Mouse (Mus musculus) embryonic facial prominence, embryonic 14.5 days (tissue): ENCODE results near the gene Kcnv2. TPM values are rescaled to one million over a fixed set of nuclear protein-coding genes. Genes with fewer than 3 reads are reported as not detected.

Experiments
- ATAC-seq: fragments of 200-750 bp; cut with Nextera tagmentation; 2 replicates; pipeline ENCODE4 v1.8.0; 2017; ENCODE audit warnings: low read depth, moderate number of reproducible peaks, moderate TSS enrichment
- DNase-seq: peaks from one replicate; pipeline ENCODE4 v3.0.0-alpha.2; 2015; ENCODE audit warnings: low spot score
- H3K27ac ChIP-seq: fragments of 300-500 bp; sonication (generic); replicated peaks from 2 replicates; pipeline ENCODE4 v1.5.1; 2014; ENCODE audit warnings: low read depth, mild to moderate bottlenecking, low read length, moderate library complexity
- H3K27me3 ChIP-seq: fragments of 300-500 bp; sonication (generic); replicated peaks from 2 replicates; pipeline ENCODE4 v1.6.1; 2014; ENCODE audit warnings: low read length; ENCODE audit not compliant: control insufficient read depth, insufficient read depth
- H3K36me3 ChIP-seq: fragments of 300-500 bp; sonication (generic); 2 replicates; pipeline ENCODE4 v1.6.1; 2014; ENCODE audit warnings: low read length, mixed read lengths; ENCODE audit not compliant: control insufficient read depth, insufficient read depth
- H3K4me1 ChIP-seq: fragments of 300-500 bp; sonication (generic); 2 replicates; pipeline ENCODE4 v1.6.1; 2014; ENCODE audit warnings: antibody characterized with exemption, low read length; ENCODE audit not compliant: control insufficient read depth, insufficient read depth
- H3K4me2 ChIP-seq: fragments of 300-500 bp; sonication (generic); 2 replicates; pipeline ENCODE4 v1.6.1; 2014; ENCODE audit warnings: low read depth, mild to moderate bottlenecking, low read length, moderate library complexity, mixed read lengths
- H3K4me3 ChIP-seq: fragments of 300-500 bp; sonication (generic); 2 replicates; pipeline ENCODE4 v1.5.1; 2014; ENCODE audit warnings: low read depth, mild to moderate bottlenecking, low read length
- H3K9ac ChIP-seq: fragments of 300-500 bp; sonication (generic); 2 replicates; pipeline ENCODE4 v1.6.1; 2014; ENCODE audit warnings: low read depth, mild to moderate bottlenecking, low read length, moderate library complexity, mixed read lengths
- H3K9me3 ChIP-seq: fragments of 300-500 bp; sonication (generic); 2 replicates; pipeline ENCODE4 v1.6.1; 2016; ENCODE audit warnings: low read length; ENCODE audit not compliant: control insufficient read depth
- WGBS: fragments of 180-500 bp; shearing (Covaris S2); extraction: QIAGEN DNeasy Blood & Tissue Kit; methylation state at CpG from one replicate; pipeline ENCODE4 v1.1.7; 2014; 5-methylcytosine and 5-hydroxymethylcytosine counted together
- polyA plus RNA-seq: library from polyadenylated mRNA; unstranded; fragments of >200 nt; fragmentation: Nextera tagmentation; extraction: Ambion mirVana; gene quantifications from 2 replicates; pipeline ENCODE4 v1.2.1, GENCODE M21; 2014

Kcnv2 gene
- polyA plus RNA-seq, 1 experiment from 2014 or later, result not detected

GRCm38 (mm10) chr19:27316313-27317258 is 5.8 kb upstream of the Kcnv2 start:
- DNase-seq (no peak), ATAC-seq (no peak)
- no peaks in the 10 kb centered on the region for H3K9me3 ChIP-seq
- no peak overlapping the region for H3K4me2 ChIP-seq
- WGBS, result 72% methylated on average over 10 of the region's 10 CpGs
- no peaks in the 10 kb centered on the region for H3K36me3 ChIP-seq
- no peaks in the 10 kb centered on the region for H3K27me3 ChIP-seq
- peaks cover 4% of the 10 kb centered on the region; the same call in 1 of the 2 replicates for H3K4me1 ChIP-seq
- no peak overlapping the region for H3K9ac ChIP-seq
- H3K27ac ChIP-seq, result no peak overlapping the region
- H3K4me3 ChIP-seq, result no peak overlapping the region

GRCm38 (mm10) chr19:27317337-27317736 is 5.1 kb upstream of the Kcnv2 start:
- Histone ChIP-seq H3K4me1 (peaks cover 4% of the 10 kb centered on the region; the same call in 1 of the 2 replicates), H3K9ac (no peak overlapping the region), H3K36me3 (no peaks in the 10 kb centered on the region), H3K27me3 (no peaks in the 10 kb centered on the region), H3K4me2 (no peak overlapping the region), H3K9me3 (no peaks in the 10 kb centered on the region), H3K4me3 (no peak overlapping the region), H3K27ac (no peak overlapping the region)
- WGBS, result 27% methylated on average over 5 of the region's 5 CpGs
- ATAC-seq (peak; percentile 76), DNase-seq (peak; percentile 84)

GRCm38 (mm10) chr19:27322911-27323627 is 681 bp downstream of the Kcnv2 start:
- 96% methylated on average over 42 of the region's 42 CpGs for WGBS
- Histone ChIP-seq H3K36me3 (no peaks in the 10 kb centered on the region), H3K4me2 (no peak overlapping the region), H3K4me1 (no peaks in the 10 kb centered on the region), H3K27me3 (peaks cover 4% of the 10 kb centered on the region; the same call in 1 of the 2 replicates), H3K4me3 (no peak overlapping the region), H3K27ac (no peak overlapping the region), H3K9ac (no peak overlapping the region), H3K9me3 (no peaks in the 10 kb centered on the region)
- no peak for ATAC-seq
- no peak for DNase-seq

GRCm38 (mm10) chr19:27325558-27325957 is 3.2 kb downstream of the Kcnv2 start:
- H3K9ac ChIP-seq, result no peak overlapping the region
- ATAC-seq, result no peak

GRCm38 (mm10) chr19:27327569-27327968 is 5.2 kb downstream of the Kcnv2 start:
- 93% methylated on average over 6 of the region's 6 CpGs for WGBS
- no peak for DNase-seq
- Histone ChIP-seq H3K27ac (no peak overlapping the region), H3K9me3 (no peaks in the 10 kb centered on the region), H3K9ac (no peak overlapping the region), H3K27me3 (peaks cover 4% of the 10 kb centered on the region; the same call in 1 of the 2 replicates), H3K4me2 (no peak overlapping the region), H3K4me3 (no peak overlapping the region), H3K36me3 (no peaks in the 10 kb centered on the region), H3K4me1 (0 out of 2 replicates have a peak, but pooled peaks cover 3% of the 10 kb centered on the region)
- no peak for ATAC-seq

More at GRCm38 (mm10) chr19:27325558-27325957, 3.2 kb downstream of the Kcnv2 start:
- no peak overlapping the region for H3K4me2 ChIP-seq
- no peak overlapping the region for H3K27ac ChIP-seq
- H3K4me3 ChIP-seq, result no peak overlapping the region
- no peaks in the 10 kb centered on the region for H3K4me1 ChIP-seq
- no peaks in the 10 kb centered on the region for H3K9me3 ChIP-seq
- H3K36me3 ChIP-seq, result no peaks in the 10 kb centered on the region
- no peak for DNase-seq
- peaks cover 4% of the 10 kb centered on the region; the same call in 1 of the 2 replicates for H3K27me3 ChIP-seq
- 79% methylated on average over 6 of the region's 6 CpGs for WGBS

GRCm38 (mm10) chr19:27328166-27328565 is 5.8 kb downstream of the Kcnv2 start:
- H3K4me2 ChIP-seq, result no peak overlapping the region
- peak; percentile 82 for DNase-seq
- no peak overlapping the region for H3K27ac ChIP-seq
- WGBS, result 31% methylated on average over 3 of the region's 3 CpGs
- H3K9me3 ChIP-seq, result no peaks in the 10 kb centered on the region
- peaks cover 1% of the 10 kb centered on the region; the same call in 1 of the 2 replicates for H3K27me3 ChIP-seq
- H3K9ac ChIP-seq, result no peak overlapping the region
- no peak for ATAC-seq
- no peaks in the 10 kb centered on the region for H3K36me3 ChIP-seq
- H3K4me1 ChIP-seq, result 0 out of 2 replicates have a peak, but pooled peaks cover 3% of the 10 kb centered on the region
- no peak overlapping the region for H3K4me3 ChIP-seq

GRCm38 (mm10) chr19:27328644-27329043 is 6.3 kb downstream of the Kcnv2 start:
- Histone ChIP-seq H3K27me3 (no peaks in the 10 kb centered on the region), H3K4me1 (0 out of 2 replicates have a peak, but pooled peaks cover 3% of the 10 kb centered on the region), H3K9me3 (no peaks in the 10 kb centered on the region), H3K4me2 (no peak overlapping the region), H3K9ac (no peak overlapping the region), H3K36me3 (no peaks in the 10 kb centered on the region), H3K27ac (no peak overlapping the region), H3K4me3 (no peak overlapping the region)
- 66% methylated on average over 4 of the region's 4 CpGs for WGBS
- DNase-seq, result no peak
- no peak for ATAC-seq

- H3K4me3 ChIP-seq, result no peak overlapping the region
- no peak overlapping the region for H3K9ac ChIP-seq
- peak; percentile 50 for DNase-seq
- H3K9me3 ChIP-seq, result no peaks in the 10 kb centered on the region
- peaks cover 15% of the 10 kb centered on the region for H3K4me1 ChIP-seq
- 38% methylated on average over 6 of the region's 6 CpGs for WGBS
- H3K4me2 ChIP-seq, result no peak overlapping the region
- no peaks in the 10 kb centered on the region for H3K27me3 ChIP-seq
- ATAC-seq, result peak; percentile 75
- no peak overlapping the region for H3K27ac ChIP-seq
- H3K36me3 ChIP-seq, result no peaks in the 10 kb centered on the region
Measured at GRCm38 (mm10) chr19:27332207-27332794, 9.9 kb downstream of the Kcnv2 start.
